Mouse (Mus musculus) kidney, embryonic 16.5 days (tissue): Measurements from ENCODE around the gene Ckap4. TPM values are rescaled to one million over a fixed set of nuclear protein-coding genes. Genes with fewer than 3 reads are reported as not detected.
A peak's percentile ranks its signal among the peaks of the same experiment; 100 is the strongest.

Source experiments
- ATAC-seq: fragments of 200-750 bp; cut with Nextera tagmentation; 2 replicates; pipeline ENCODE4 v1.8.0; 2017; ENCODE audit warnings: moderate TSS enrichment; ENCODE audit not compliant: low FRiP score, low TSS enrichment
- H3K27ac ChIP-seq: fragments of 300-500 bp; sonication (generic); 2 replicates; pipeline ENCODE4 v1.5.1; 2014; ENCODE audit warnings: low read length
- H3K27me3 ChIP-seq: fragments of 300-500 bp; sonication (generic); 2 replicates; pipeline ENCODE4 v1.6.1; 2014; ENCODE audit warnings: low read length, control low read depth, mixed read lengths; ENCODE audit not compliant: insufficient read depth
- H3K36me3 ChIP-seq: fragments of 300-500 bp; sonication (generic); 2 replicates; pipeline ENCODE4 v1.6.1; 2014; ENCODE audit warnings: low read length, control low read depth, mixed read lengths; ENCODE audit not compliant: insufficient read depth
- H3K4me1 ChIP-seq: fragments of 300-500 bp; sonication (generic); 2 replicates; pipeline ENCODE4 v1.6.1; 2014; ENCODE audit warnings: low read length, control low read depth, mixed read lengths; ENCODE audit not compliant: insufficient read depth
- H3K4me2 ChIP-seq: fragments of 300-500 bp; sonication (generic); replicated peaks from 2 replicates; pipeline ENCODE4 v1.6.1; 2014; ENCODE audit warnings: low read depth, low read length
- H3K4me3 ChIP-seq: fragments of 300-500 bp; sonication (generic); 2 replicates; pipeline ENCODE4 v1.5.1; 2014; ENCODE audit warnings: mild to moderate bottlenecking, low read length
- H3K9ac ChIP-seq: fragments of 300-500 bp; sonication (generic); replicated peaks from 2 replicates; pipeline ENCODE4 v1.6.1; 2014; ENCODE audit warnings: low read length
- H3K9me3 ChIP-seq: fragments of 300-500 bp; sonication (generic); 2 replicates; pipeline ENCODE4 v1.6.1; 2016; ENCODE audit warnings: low read length, control low read depth
- WGBS: fragments of 180-500 bp; shearing (Covaris S2); extraction: QIAGEN DNeasy Blood & Tissue Kit; methylation state at CpG from one replicate; pipeline ENCODE4 v1.1.7; 2014; 5-methylcytosine and 5-hydroxymethylcytosine counted together
- polyA plus RNA-seq: library from polyadenylated mRNA; unstranded; fragments of >200 nt; fragmentation: Nextera tagmentation; extraction: Ambion mirVana; gene quantifications from 2 replicates; pipeline ENCODE4 v1.2.1, GENCODE M21; 2015

The Ckap4 gene
- polyA plus RNA-seq, 1 experiment from 2014 or later: 72.4 TPM

GRCm38 (mm10) chr10:84532911-84533882 lies 665 bp downstream of the Ckap4 start:
- Histone ChIP-seq H3K27me3 (no peaks in the 10 kb centered on the region), H3K4me3 (peak overlapping the region; percentile 91), H3K36me3 (peaks cover 11% of the 10 kb centered on the region), H3K4me1 (peaks cover 44% of the 10 kb centered on the region), H3K27ac (peak overlapping the region; percentile 88), H3K9ac (peak overlapping the region; percentile 94), H3K9me3 (no peaks in the 10 kb centered on the region), H3K4me2 (peak overlapping the region; percentile 76)
- WGBS: under 1% methylated on average over 40 of the region's 72 CpGs
- ATAC-seq: peak; percentile 24; the same call in 1 of the 2 replicates

- no peaks in the 10 kb centered on the region for H3K9me3 ChIP-seq
- peaks cover 19% of the 10 kb centered on the region for H3K36me3 ChIP-seq
- H3K27me3 ChIP-seq: no peaks in the 10 kb centered on the region
- peak overlapping the region; percentile 88; the same call in 1 of the 2 replicates for H3K27ac ChIP-seq
- 47% methylated on average over 16 of the region's 16 CpGs for WGBS
- H3K4me3 ChIP-seq: peak overlapping the region; percentile 91
- ATAC-seq: no peak
- peaks cover 44% of the 10 kb centered on the region for H3K4me1 ChIP-seq
- H3K4me2 ChIP-seq: peak overlapping the region; percentile 76
- H3K9ac ChIP-seq: peak overlapping the region; percentile 94
Observed at GRCm38 (mm10) chr10:84532191-84532889, 1.5 kb downstream of the Ckap4 start.

- WGBS: 79% methylated on average over 4 of the region's 4 CpGs
- ATAC-seq: no peak
- peak overlapping the region; percentile 91 for H3K4me3 ChIP-seq
- H3K27ac ChIP-seq: no peak overlapping the region
- no peaks in the 10 kb centered on the region for H3K9me3 ChIP-seq
- H3K9ac ChIP-seq: peak overlapping the region; percentile 94
- H3K4me1 ChIP-seq: peaks cover 44% of the 10 kb centered on the region
- H3K36me3 ChIP-seq: peaks cover 26% of the 10 kb centered on the region
- no peaks in the 10 kb centered on the region for H3K27me3 ChIP-seq
- H3K4me2 ChIP-seq: peak overlapping the region; percentile 76
Observed at GRCm38 (mm10) chr10:84531576-84531975, 2.3 kb downstream of the Ckap4 start.

- no peaks in the 10 kb centered on the region for H3K9me3 ChIP-seq
- peaks cover 33% of the 10 kb centered on the region for H3K36me3 ChIP-seq
- H3K27me3 ChIP-seq: no peaks in the 10 kb centered on the region
- WGBS: 74% methylated on average over 8 of the region's 8 CpGs
- no peak overlapping the region for H3K4me3 ChIP-seq
- peak overlapping the region; percentile 76 for H3K4me2 ChIP-seq
- no peak for ATAC-seq
- peaks cover 39% of the 10 kb centered on the region for H3K4me1 ChIP-seq
- H3K9ac ChIP-seq: no peak overlapping the region
- H3K27ac ChIP-seq: no peak overlapping the region
Observed at GRCm38 (mm10) chr10:84530388-84530787, 3.5 kb downstream of the Ckap4 start.

- Histone ChIP-seq H3K4me2 (no peak overlapping the region), H3K9me3 (no peaks in the 10 kb centered on the region), H3K27ac (no peak overlapping the region), H3K9ac (no peak overlapping the region), H3K36me3 (peaks cover 40% of the 10 kb centered on the region), H3K27me3 (no peaks in the 10 kb centered on the region), H3K4me3 (no peak overlapping the region), H3K4me1 (peaks cover 31% of the 10 kb centered on the region)
- no peak for ATAC-seq
- WGBS: 76% methylated on average over 12 of the region's 12 CpGs
Observed at GRCm38 (mm10) chr10:84527631-84528030, 6.2 kb downstream of the Ckap4 start.

- no peak overlapping the region for H3K4me2 ChIP-seq
- ATAC-seq: no peak
- peaks cover 25% of the 10 kb centered on the region for H3K4me1 ChIP-seq
- H3K36me3 ChIP-seq: peaks cover 40% of the 10 kb centered on the region
- H3K9me3 ChIP-seq: no peaks in the 10 kb centered on the region
- H3K27ac ChIP-seq: no peak overlapping the region
- no peak overlapping the region for H3K4me3 ChIP-seq
- no peak overlapping the region for H3K9ac ChIP-seq
- WGBS: 67% methylated on average over 5 of the region's 5 CpGs
- H3K27me3 ChIP-seq: no peaks in the 10 kb centered on the region
Observed at GRCm38 (mm10) chr10:84527070-84527469, 6.8 kb downstream of the Ckap4 start.

GRCm38 (mm10) chr10:84526488-84526887 lies 7.4 kb downstream of the Ckap4 start:
- Histone ChIP-seq H3K4me1 (peaks cover 20% of the 10 kb centered on the region), H3K36me3 (peaks cover 40% of the 10 kb centered on the region), H3K4me3 (no peak overlapping the region), H3K9ac (no peak overlapping the region), H3K4me2 (no peak overlapping the region), H3K27ac (no peak overlapping the region), H3K27me3 (no peaks in the 10 kb centered on the region), H3K9me3 (no peaks in the 10 kb centered on the region)
- no peak for ATAC-seq
- 77% methylated on average over 10 of the region's 10 CpGs for WGBS

- H3K36me3 ChIP-seq: peaks cover 34% of the 10 kb centered on the region
- no peak for ATAC-seq
- no peak overlapping the region for H3K9ac ChIP-seq
- H3K27ac ChIP-seq: no peak overlapping the region
- no peaks in the 10 kb centered on the region for H3K9me3 ChIP-seq
- H3K4me2 ChIP-seq: no peak overlapping the region
- WGBS: 56% methylated on average over 10 of the region's 10 CpGs
- no peaks in the 10 kb centered on the region for H3K4me1 ChIP-seq
- H3K27me3 ChIP-seq: no peaks in the 10 kb centered on the region
- no peak overlapping the region for H3K4me3 ChIP-seq
Observed at GRCm38 (mm10) chr10:84523682-84524081, 10.2 kb downstream of the Ckap4 start.

GRCm38 (mm10) chr10:84516414-84516927 lies 17.4 kb downstream of the Ckap4 start:
- Histone ChIP-seq H3K27ac (no peak overlapping the region), H3K27me3 (no peaks in the 10 kb centered on the region), H3K9me3 (no peaks in the 10 kb centered on the region), H3K4me1 (no peaks in the 10 kb centered on the region), H3K4me3 (no peak overlapping the region), H3K9ac (no peak overlapping the region), H3K4me2 (no peak overlapping the region), H3K36me3 (no peaks in the 10 kb centered on the region)
- WGBS: 52% methylated on average over 11 of the region's 11 CpGs
- peak; percentile 44; the same call in 1 of the 2 replicates for ATAC-seq
